ENCODE assay signal across 17 mouse cellular contexts in the genomic region with DNA sequence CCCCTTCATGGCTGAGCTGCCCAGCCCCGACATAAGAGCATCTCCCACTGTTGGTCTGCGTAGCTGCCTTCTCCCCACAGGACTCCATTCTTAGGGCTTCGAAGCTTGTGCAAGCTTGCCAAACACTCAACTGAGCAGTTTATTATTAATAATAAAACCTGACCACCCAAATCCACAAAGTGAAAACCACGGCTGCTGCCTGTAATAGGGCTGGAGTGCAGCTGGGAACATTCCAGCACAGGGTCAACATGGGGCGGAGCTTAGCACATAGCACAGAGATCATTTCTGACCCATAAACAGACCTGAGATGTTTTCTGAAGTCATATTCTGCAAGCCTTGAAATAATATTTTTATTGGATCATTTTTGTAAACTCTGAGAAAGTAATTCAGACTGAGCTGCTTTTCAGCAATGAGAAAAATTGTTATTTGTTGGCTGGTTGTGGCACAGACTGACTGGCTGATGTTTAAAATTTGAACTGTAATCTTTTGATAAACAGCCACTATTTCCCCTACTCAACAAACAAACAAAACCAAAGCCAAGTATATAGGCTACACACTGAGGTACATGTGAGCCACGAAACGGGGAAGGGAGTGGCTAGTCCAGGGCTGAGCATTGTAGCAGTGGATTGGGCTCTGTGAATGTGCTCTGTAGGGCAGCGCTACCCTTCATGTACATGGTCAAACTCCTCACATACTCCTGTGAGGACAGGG.
DNase-seq lines count a peak whose midpoint lies in the region; ATAC-seq and TF ChIP-seq lines count a peak whose summit lies in the region.
"Had no signal": no experiment of that assay in that cellular context is flagged by ENCODE, and none has a peak within 500 bp of the region (broad histone marks: within the 10 kb centered on the region; RNA-seq: fewer than 3 reads in every experiment).

No protein-coding gene starts in this region.

- H3K4me1 ChIP-seq in kidney, embryonic 14.5 days (ENCODE audit: control insufficient read depth, insufficient read depth, low read length) = peaks cover 7% of the 10 kb centered on the region
- no peaks in the 10 kb centered on the region for H3K4me1 ChIP-seq in embryonic facial prominence, embryonic 15.5 days
- no peaks in the 10 kb centered on the region for H3K4me1 ChIP-seq in midbrain, postnatal 0 days (ENCODE audit: insufficient read depth, low read length)
- H3K4me1 ChIP-seq in forebrain, embryonic 12.5 days = no peaks in the 10 kb centered on the region

- 64% methylated on average over 8 of the region's 8 CpGs for WGBS in kidney, embryonic 14.5 days
- WGBS in embryonic facial prominence, embryonic 15.5 days = 74% methylated on average over 8 of the region's 8 CpGs
- WGBS in midbrain, postnatal 0 days = 77% methylated on average over 8 of the region's 8 CpGs
- WGBS in forebrain, embryonic 12.5 days = 82% methylated on average over 8 of the region's 8 CpGs

- ATAC-seq in kidney, embryonic 14.5 days (ENCODE audit: low FRiP score, low TSS enrichment) = no peak
- ATAC-seq in embryonic facial prominence, embryonic 15.5 days (ENCODE audit: insufficient number of reproducible peaks, low FRiP score, low TSS enrichment, low read depth) = peak; percentile 54
- ATAC-seq in midbrain, postnatal 0 days (ENCODE audit: low FRiP score) = no peak
- ATAC-seq in forebrain, embryonic 12.5 days (ENCODE audit: low FRiP score) = no peak
- ATAC-seq: forebrain, embryonic 16.5 days; midbrain, embryonic 16.5 days had no signal

- no peak for TF ChIP-seq CTCF in midbrain, postnatal 0 days (IDR thresholded peaks at IDR 0.05)

- no peak overlapping the region for H3K27ac ChIP-seq in kidney, embryonic 14.5 days (ENCODE audit: low read depth, low read length)
- no peak overlapping the region for H3K27ac ChIP-seq in embryonic facial prominence, embryonic 15.5 days (replicated peaks)
- no peak overlapping the region for H3K27ac ChIP-seq in midbrain, postnatal 0 days (ENCODE audit: low read depth, low read length)
- H3K27ac ChIP-seq in forebrain, embryonic 12.5 days = no peak overlapping the region
- H3K27ac ChIP-seq: embryonic facial prominence, embryonic 12.5 days; hindbrain, embryonic 13.5 days; layer of hippocampus, adult 2 months; liver, embryonic 14.5 days had no signal

- no peak overlapping the region for H3K9ac ChIP-seq in kidney, embryonic 14.5 days (ENCODE audit: low read depth, low read length)
- H3K9ac ChIP-seq in embryonic facial prominence, embryonic 15.5 days = no peak overlapping the region
- no peak overlapping the region for H3K9ac ChIP-seq in midbrain, postnatal 0 days (replicated peaks; ENCODE audit: low read length, poor library complexity, severe bottlenecking)
- H3K9ac ChIP-seq in forebrain, embryonic 12.5 days = no peak overlapping the region
- H3K9ac ChIP-seq: embryonic facial prominence, embryonic 12.5 days; heart, embryonic 12.5 days; hindbrain, embryonic 13.5 days; liver, embryonic 14.5 days had no signal

- no peaks in the 10 kb centered on the region for H3K9me3 ChIP-seq in kidney, embryonic 14.5 days (ENCODE audit: control insufficient read depth, low read length)
- no peaks in the 10 kb centered on the region for H3K9me3 ChIP-seq in embryonic facial prominence, embryonic 15.5 days (replicated peaks)
- H3K9me3 ChIP-seq in midbrain, postnatal 0 days (ENCODE audit: low read length) = no peaks in the 10 kb centered on the region
- H3K9me3 ChIP-seq in forebrain, embryonic 12.5 days = no peaks in the 10 kb centered on the region
- H3K9me3 ChIP-seq: embryonic facial prominence, embryonic 12.5 days; G1E; heart, embryonic 12.5 days; hindbrain, embryonic 13.5 days had no signal

- H3K27me3 ChIP-seq in kidney, embryonic 14.5 days (ENCODE audit: control insufficient read depth, insufficient read depth, low read length) = no peaks in the 10 kb centered on the region
- H3K27me3 ChIP-seq in embryonic facial prominence, embryonic 15.5 days = no peaks in the 10 kb centered on the region
- H3K27me3 ChIP-seq in midbrain, postnatal 0 days (ENCODE audit: insufficient read depth, low read length) = no peaks in the 10 kb centered on the region
- no peaks in the 10 kb centered on the region for H3K27me3 ChIP-seq in forebrain, embryonic 12.5 days
- H3K27me3 ChIP-seq: embryonic facial prominence, embryonic 12.5 days; heart, embryonic 12.5 days; hindbrain, embryonic 13.5 days had no signal

- peak; percentile 55 for DNase-seq in kidney, adult 11 months
- DNase-seq in kidney, postnatal 25 days = peak; percentile 74 to 75
- DNase-seq in lung, postnatal 14 days = peak; percentile 41
- DNase-seq in midbrain, postnatal 0 days (ENCODE audit: low spot score) = no peak
- no peak for DNase-seq in left cerebral cortex, adult 11 months (ENCODE audit: low spot score)
- DNase-seq: retina, postnatal 1 day had no signal

- H3K36me3 ChIP-seq in kidney, embryonic 14.5 days (ENCODE audit: control insufficient read depth, insufficient read depth, low read length) = peaks cover 7% of the 10 kb centered on the region
- peaks cover 8% of the 10 kb centered on the region; the same call in 1 of the 2 replicates for H3K36me3 ChIP-seq in embryonic facial prominence, embryonic 15.5 days
- no peaks in the 10 kb centered on the region; the same call in 1 of the 2 replicates for H3K36me3 ChIP-seq in midbrain, postnatal 0 days (ENCODE audit: insufficient read depth, low read length)
- peaks cover 10% of the 10 kb centered on the region; the same call in 1 of the 2 replicates for H3K36me3 ChIP-seq in forebrain, embryonic 12.5 days (replicated peaks)

- no peak overlapping the region for H3K4me3 ChIP-seq in kidney, embryonic 14.5 days (ENCODE audit: low read length)
- H3K4me3 ChIP-seq in embryonic facial prominence, embryonic 15.5 days (replicated peaks) = no peak overlapping the region
- no peak overlapping the region for H3K4me3 ChIP-seq in midbrain, postnatal 0 days (ENCODE audit: low read depth, low read length)
- no peak overlapping the region for H3K4me3 ChIP-seq in forebrain, embryonic 12.5 days (replicated peaks)
- H3K4me3 ChIP-seq: embryonic facial prominence, embryonic 12.5 days; heart, embryonic 12.5 days; hindbrain, embryonic 13.5 days; layer of hippocampus, adult 2 months had no signal

- H3K4me2 ChIP-seq in kidney, embryonic 14.5 days (replicated peaks; ENCODE audit: low read depth, low read length) = no peak overlapping the region
- no peak overlapping the region for H3K4me2 ChIP-seq in embryonic facial prominence, embryonic 15.5 days (replicated peaks)
- no peak overlapping the region for H3K4me2 ChIP-seq in midbrain, postnatal 0 days (ENCODE audit: low read depth, low read length, poor library complexity, severe bottlenecking)
- H3K4me2 ChIP-seq in forebrain, embryonic 12.5 days = no peak overlapping the region
- H3K4me2 ChIP-seq: embryonic facial prominence, embryonic 12.5 days; heart, embryonic 12.5 days; hindbrain, embryonic 13.5 days had no signal

Comparison
In these comparisons a context has a peak if more than half of its experiments do, and no peak if none do; other contexts are left out.
1. DNase-seq: peak in kidney, adult 11 months (single experiment), kidney, postnatal 25 days (2 of 2) and lung, postnatal 14 days (single experiment); none in midbrain, postnatal 0 days (single experiment) and left cerebral cortex, adult 11 months (single experiment).